Mouse (Mus musculus): ENCODE measurements around the gene Tcf20. TPM values are rescaled to one million over a fixed set of nuclear protein-coding genes. Genes with fewer than 3 reads are reported as not detected.
A peak's percentile ranks its signal among the peaks of the same experiment; 100 is the strongest.

The Tcf20 gene
- total and polyA plus RNA-seq, 3 experiments, result 27.0 to 47.2 (median 29.0) TPM

GRCm38 (mm10) chr15:82956721-82957120 is 31.0 kb downstream of the Tcf20 start:
- Histone ChIP-seq H3K27me3 (replicated peaks) (peaks cover 3% of the 10 kb centered on the region), H3K9me3 (replicated peaks; ENCODE audit: low read length) (no peaks in the 10 kb centered on the region), H3K27ac (ENCODE audit: insufficient read depth, low read depth) (no peak overlapping the region), H3K4me3 (replicated peaks in 1 of 3; ENCODE audit: low read depth in 2 of 3, low read length in 2 of 3, poor library complexity in 1 of 3) (no peak overlapping the region), H3K36me3 (replicated peaks in 1 of 2; ENCODE audit: control insufficient read depth in 1 of 2, insufficient read depth in 1 of 2, low read length in 1 of 2) (peaks cover 0 to 5% of the 10 kb centered on the region in 2 experiments), H3K4me2 (ENCODE audit: insufficient read depth, low read depth, poor library complexity, severe bottlenecking) (no peak overlapping the region), H3K9ac (ENCODE audit: insufficient read depth, low read depth) (no peak overlapping the region), H3K79me2 (replicated peaks; ENCODE audit: control insufficient read depth, extremely low read depth, insufficient read depth, poor library complexity, severe bottlenecking) (no peaks in the 10 kb centered on the region), H3K4me1 (ENCODE audit: control insufficient read depth in 1 of 2, insufficient read depth in 2 of 2) (peaks cover 2 to 48% of the 10 kb centered on the region in 2 experiments; a peak in 2 of 4 replicates)
- in situ Hi-C loops (cut with MboI; ENCODE audit: low pct_ligation_motif_present, low pct_unique_long_range_greater_than_20kb, low sequenced_read_pairs) (loop anchor here (5.0 kb wide), 1 partner anchor 39 kb away; no protein-coding TSS in a partner anchor), dilution Hi-C loops (cut with MboI; ENCODE audit: extremely low pct_ligation_motif_present, extremely low pct_unique_long_range_greater_than_20kb, low sequenced_read_pairs) (no loop called here)
- peak; percentile 37 for DNase-seq (ENCODE audit: extremely low read depth)
- no peak for TF ChIP-seq ZC3H11A (IDR thresholded peaks at IDR 0.05; ENCODE audit: low read depth, low read length)

- Histone ChIP-seq H3K9me3 (replicated peaks; ENCODE audit: low read length) (no peaks in the 10 kb centered on the region), H3K79me2 (replicated peaks; ENCODE audit: control insufficient read depth, extremely low read depth, insufficient read depth, poor library complexity, severe bottlenecking) (no peaks in the 10 kb centered on the region), H3K9ac (ENCODE audit: insufficient read depth, low read depth) (no peak overlapping the region), H3K4me3 (replicated peaks in 1 of 3; ENCODE audit: low read depth in 2 of 3, low read length in 2 of 3, poor library complexity in 1 of 3) (no peak overlapping the region), H3K4me2 (ENCODE audit: insufficient read depth, low read depth, poor library complexity, severe bottlenecking) (no peak overlapping the region), H3K36me3 (replicated peaks in 1 of 2; ENCODE audit: control insufficient read depth in 1 of 2, insufficient read depth in 1 of 2, low read length in 1 of 2) (peaks cover 0 to 5% of the 10 kb centered on the region in 2 experiments), H3K27me3 (replicated peaks) (peaks cover under 1% of the 10 kb centered on the region), H3K4me1 (ENCODE audit: control insufficient read depth in 1 of 2, insufficient read depth in 2 of 2) (peaks cover 2 to 44% of the 10 kb centered on the region in 2 experiments; a peak in 2 of 4 replicates), H3K27ac (ENCODE audit: insufficient read depth, low read depth) (no peak overlapping the region)
- in situ Hi-C loops (cut with MboI; ENCODE audit: low pct_ligation_motif_present, low pct_unique_long_range_greater_than_20kb, low sequenced_read_pairs), result loop anchor here (5.0 kb wide), 1 partner anchor 39 kb away; no protein-coding TSS in a partner anchor
- TF ChIP-seq HCFC1 (IDR thresholded peaks at IDR 0.05; ENCODE audit: low read depth, low read length) (no peak), RAD21 (IDR thresholded peaks at IDR 0.05; ENCODE audit: low read depth, low read length) (no peak), ZMIZ1 (IDR thresholded peaks at IDR 0.05; ENCODE audit: low read depth, low read length) (no peak), JUN (IDR thresholded peaks at IDR 0.05; ENCODE audit: insufficient read depth, low read depth, low read length) (no peak), RCOR1 (conservative IDR thresholded peaks at IDR 0.05; ENCODE audit: low read depth, low read length) (no peak), CTCF (conservative IDR thresholded peaks at IDR 0.05 in 1 of 2, IDR thresholded peaks at IDR 0.05 in 1 of 2; ENCODE audit: low read depth in 2 of 2, low read length in 2 of 2) (no peak), BHLHE40 (IDR thresholded peaks at IDR 0.05; ENCODE audit: low read depth, low read length) (no peak), USF1 (IDR thresholded peaks at IDR 0.05; ENCODE audit: low read depth, low read length) (no peak), ZNF384 (IDR thresholded peaks at IDR 0.05; ENCODE audit: low read depth, low read length) (no peak), KAT2A (IDR thresholded peaks at IDR 0.05; ENCODE audit: insufficient replicate concordance, low read length) (no peak), ETS1 (conservative IDR thresholded peaks at IDR 0.05; ENCODE audit: low read depth, low read length) (no peak)
- dilution Hi-C loops (cut with MboI; ENCODE audit: extremely low pct_ligation_motif_present, extremely low pct_unique_long_range_greater_than_20kb, low sequenced_read_pairs), result no loop called here
- DNase-seq (ENCODE audit: extremely low read depth), result no peak
Observed at GRCm38 (mm10) chr15:82956310-82956709, 31.4 kb downstream of the Tcf20 start.

GRCm38 (mm10) chr15:82955286-82955685 is 32.4 kb downstream of the Tcf20 start:
- H3K9me3 ChIP-seq (replicated peaks; ENCODE audit: low read length), result no peaks in the 10 kb centered on the region
- H3K27me3 ChIP-seq (replicated peaks), result no peaks in the 10 kb centered on the region
- dilution Hi-C loops (cut with MboI; ENCODE audit: extremely low pct_ligation_motif_present, extremely low pct_unique_long_range_greater_than_20kb, low sequenced_read_pairs), result no loop called here
- no peak overlapping the region for H3K4me3 ChIP-seq (replicated peaks in 1 of 3; ENCODE audit: low read depth in 2 of 3, low read length in 2 of 3, poor library complexity in 1 of 3)
- H3K36me3 ChIP-seq (replicated peaks in 1 of 2; ENCODE audit: control insufficient read depth in 1 of 2, insufficient read depth in 1 of 2, low read length in 1 of 2), result peaks cover 0 to 5% of the 10 kb centered on the region in 2 experiments
- no peak overlapping the region for H3K27ac ChIP-seq (ENCODE audit: insufficient read depth, low read depth)
- H3K79me2 ChIP-seq (replicated peaks; ENCODE audit: control insufficient read depth, extremely low read depth, insufficient read depth, poor library complexity, severe bottlenecking), result no peaks in the 10 kb centered on the region
- TF ChIP-seq MAFK (IDR thresholded peaks at IDR 0.05; ENCODE audit: insufficient replicate concordance, low read length) (no peak), MAX (IDR thresholded peaks at IDR 0.05; ENCODE audit: low read length) (no peak), PAX5 (IDR thresholded peaks at IDR 0.05; ENCODE audit: low read length) (no peak), TCF12 (IDR thresholded peaks at IDR 0.05; ENCODE audit: low read depth, low read length) (no peak), MEF2A (IDR thresholded peaks at IDR 0.05; ENCODE audit: borderline replicate concordance, low read depth, low read length) (no peak), CHD2 (IDR thresholded peaks at IDR 0.05; ENCODE audit: low read length) (no peak), ZMIZ1 (IDR thresholded peaks at IDR 0.05; ENCODE audit: low read depth, low read length) (no peak), UBTF (IDR thresholded peaks at IDR 0.05; ENCODE audit: low read depth, low read length) (no peak)
- in situ Hi-C loops (cut with MboI; ENCODE audit: low pct_ligation_motif_present, low pct_unique_long_range_greater_than_20kb, low sequenced_read_pairs), result loop anchor here (5.0 kb wide), 1 partner anchor 38 kb away; no protein-coding TSS in a partner anchor
- H3K4me1 ChIP-seq (ENCODE audit: control insufficient read depth in 1 of 2, insufficient read depth in 2 of 2), result peaks cover 0 to 34% of the 10 kb centered on the region in 2 experiments; a peak in 2 of 4 replicates
- H3K9ac ChIP-seq (ENCODE audit: insufficient read depth, low read depth), result no peak overlapping the region
- no peak overlapping the region for H3K4me2 ChIP-seq (ENCODE audit: insufficient read depth, low read depth, poor library complexity, severe bottlenecking)
- no peak for DNase-seq (ENCODE audit: extremely low read depth)

Measured in CH12.LX (cell line).